Mouse (Mus musculus) forebrain, embryonic 16.5 days (tissue): ENCODE results near the gene Msx1. TPM values are rescaled to one million over a fixed set of nuclear protein-coding genes. Genes with fewer than 3 reads are reported as not detected.

Experiments
- ATAC-seq: fragments of 200-750 bp; cut with Nextera tagmentation; 2 replicates; pipeline ENCODE4 v1.8.0; 2017; ENCODE audit warnings: mild to moderate bottlenecking, moderate library complexity
- H3K27ac ChIP-seq: fragments of 300-500 bp; sonication (generic); 2 replicates; pipeline ENCODE4 v1.5.1; 2014; ENCODE audit warnings: low read length, control low read depth
- H3K27me3 ChIP-seq: fragments of 300-500 bp; sonication (generic); replicated peaks from 2 replicates; pipeline ENCODE4 v1.6.1; 2014; ENCODE audit warnings: low read length; ENCODE audit not compliant: control insufficient read depth, insufficient read depth
- H3K36me3 ChIP-seq: fragments of 300-500 bp; sonication (generic); 2 replicates; pipeline ENCODE4 v1.6.1; 2014; ENCODE audit not compliant: control insufficient read depth, insufficient read depth
- H3K4me1 ChIP-seq: fragments of 300-500 bp; sonication (generic); replicated peaks from 2 replicates; pipeline ENCODE4 v1.6.1; 2014; ENCODE audit warnings: low read length; ENCODE audit not compliant: control insufficient read depth, insufficient read depth
- H3K4me2 ChIP-seq: fragments of 300-500 bp; sonication (generic); 2 replicates; pipeline ENCODE4 v1.6.1; 2014; ENCODE audit warnings: mild to moderate bottlenecking, low read length, control low read depth
- H3K4me3 ChIP-seq: fragments of 300-500 bp; sonication (generic); replicated peaks from 2 replicates; pipeline ENCODE4 v1.5.1; 2014; ENCODE audit warnings: mild to moderate bottlenecking, low read length, control low read depth
- H3K9ac ChIP-seq: fragments of 300-500 bp; sonication (generic); replicated peaks from 2 replicates; pipeline ENCODE4 v1.6.1; 2014; ENCODE audit warnings: low read depth, low read length, control low read depth
- H3K9me3 ChIP-seq: fragments of 300-500 bp; sonication (generic); 2 replicates; pipeline ENCODE4 v1.6.1; 2016; ENCODE audit warnings: low read length; ENCODE audit not compliant: control insufficient read depth
- WGBS: fragments of 180-500 bp; shearing (Covaris S2); extraction: QIAGEN DNeasy Blood & Tissue Kit; methylation state at CpG from one replicate; pipeline ENCODE4 v1.1.7; 2014; 5-methylcytosine and 5-hydroxymethylcytosine counted together
- polyA plus RNA-seq: library from polyadenylated mRNA; unstranded; fragments of >200 nt; fragmentation: Nextera tagmentation; extraction: Ambion mirVana; gene quantifications from 2 replicates; pipeline ENCODE4 v1.2.1, GENCODE M21; 2015

Msx1 gene
- polyA plus RNA-seq, 1 experiment from 2014 or later = 11.4 TPM

DNA sequence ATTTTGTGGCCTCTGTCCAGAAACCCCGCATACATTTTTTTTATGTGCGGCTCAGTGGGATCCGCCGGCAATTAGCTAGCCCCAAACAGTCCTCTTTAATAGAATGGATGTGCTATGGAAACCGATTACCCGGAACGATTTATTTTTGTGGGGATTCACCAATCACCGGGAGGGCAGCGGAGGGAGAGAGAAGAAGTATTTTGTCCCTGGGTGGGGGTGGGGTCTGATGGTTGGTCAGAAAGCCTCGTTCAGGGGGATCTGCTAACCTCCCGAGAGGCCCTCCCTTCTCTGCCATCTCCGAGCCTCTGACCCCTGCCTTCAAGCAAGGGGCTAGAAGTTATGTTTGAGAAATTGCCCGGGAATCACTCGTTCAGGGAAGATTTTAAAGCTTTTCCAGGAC, 3.6 kb upstream of the Msx1 start:
- WGBS = 1% methylated on average over 14 of the region's 14 CpGs
- ATAC-seq = no peak
- H3K4me1 ChIP-seq = peaks cover 20% of the 10 kb centered on the region
- no peak overlapping the region for H3K4me2 ChIP-seq
- no peak overlapping the region for H3K27ac ChIP-seq
- peaks cover 4% of the 10 kb centered on the region for H3K9me3 ChIP-seq
- H3K4me3 ChIP-seq = no peak overlapping the region
- peaks cover 68% of the 10 kb centered on the region for H3K27me3 ChIP-seq
- H3K36me3 ChIP-seq = no peaks in the 10 kb centered on the region
- H3K9ac ChIP-seq = no peak overlapping the region

GRCm38 (mm10) chr5:37827626-37827950, 3.2 kb upstream of the Msx1 start:
- peaks cover 64% of the 10 kb centered on the region for H3K27me3 ChIP-seq
- H3K27ac ChIP-seq = no peak overlapping the region
- no peak overlapping the region for H3K9ac ChIP-seq
- H3K4me3 ChIP-seq = no peak overlapping the region
- H3K4me2 ChIP-seq = no peak overlapping the region
- peaks cover 4% of the 10 kb centered on the region for H3K9me3 ChIP-seq
- H3K4me1 ChIP-seq = peaks cover 20% of the 10 kb centered on the region
- WGBS = under 1% methylated on average over 9 of the region's 9 CpGs
- ATAC-seq = no peak
- no peaks in the 10 kb centered on the region for H3K36me3 ChIP-seq

DNA sequence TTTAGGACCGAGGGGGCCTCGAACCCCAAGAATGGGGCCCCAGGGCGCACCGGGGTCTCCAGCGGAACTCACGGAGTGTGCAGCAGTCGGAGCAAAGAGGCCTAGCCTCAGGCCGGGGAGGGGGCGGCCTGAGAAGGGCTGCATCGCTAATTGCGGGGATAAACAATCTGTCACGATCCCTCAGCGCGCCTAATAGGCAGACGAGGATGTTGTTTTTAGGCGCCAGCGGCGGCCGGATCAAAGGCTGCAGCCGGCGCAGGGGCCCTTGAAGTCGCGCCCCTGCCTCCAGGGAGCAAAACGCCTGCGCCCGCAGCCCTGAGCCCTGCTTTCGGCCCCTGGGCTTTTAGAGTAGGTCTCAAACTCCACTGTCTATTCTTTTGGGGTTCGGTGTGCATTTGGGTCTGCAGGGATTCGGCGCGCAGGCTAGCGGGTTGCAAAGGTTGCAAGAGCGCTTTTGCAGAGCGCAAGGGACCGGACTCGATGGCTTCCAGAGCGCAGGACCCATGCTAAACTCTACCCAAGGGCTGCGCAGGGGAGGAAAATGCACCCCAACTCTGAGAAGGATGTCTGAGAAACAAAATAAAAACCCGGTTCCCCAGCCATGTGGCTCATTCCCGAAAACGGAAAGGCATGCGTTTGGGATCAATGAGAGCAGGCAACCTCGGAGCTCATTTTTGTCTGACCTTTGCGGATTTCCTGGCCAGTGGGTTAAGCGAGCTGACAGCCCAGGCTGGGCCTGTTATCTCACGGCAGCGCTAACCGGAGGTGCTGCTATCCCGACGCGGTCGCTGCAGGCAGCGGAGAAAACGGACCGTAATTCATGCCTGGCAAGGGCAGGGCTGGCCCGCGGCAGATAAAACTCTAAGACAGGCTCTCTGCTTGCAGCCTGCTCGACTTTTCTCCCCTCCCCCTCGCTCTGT, 2.6 kb upstream of the Msx1 start:
- under 1% methylated on average over 59 of the region's 59 CpGs for WGBS
- Histone ChIP-seq H3K27me3 (peaks cover 61% of the 10 kb centered on the region), H3K4me1 (peaks cover 20% of the 10 kb centered on the region), H3K27ac (no peak overlapping the region), H3K9ac (no peak overlapping the region), H3K4me3 (no peak overlapping the region), H3K36me3 (no peaks in the 10 kb centered on the region), H3K4me2 (no peak overlapping the region), H3K9me3 (peaks cover 4% of the 10 kb centered on the region)
- ATAC-seq = no peak

- Histone ChIP-seq H3K4me2 (no peak overlapping the region), H3K9ac (no peak overlapping the region), H3K4me1 (peaks cover 20% of the 10 kb centered on the region), H3K27me3 (peaks cover 55% of the 10 kb centered on the region), H3K9me3 (peaks cover 4% of the 10 kb centered on the region), H3K27ac (no peak overlapping the region), H3K4me3 (no peak overlapping the region), H3K36me3 (no peaks in the 10 kb centered on the region)
- WGBS = 2% methylated on average over 37 of the region's 37 CpGs
- no peak for ATAC-seq
Measured at GRCm38 (mm10) chr5:37825611-37826445, 1.4 kb upstream of the Msx1 start.

GRCm38 (mm10) chr5:37825111-37825600, 773 bp upstream of the Msx1 start:
- WGBS = 10% methylated on average over 7 of the region's 7 CpGs
- no peak for ATAC-seq
- Histone ChIP-seq H3K36me3 (no peaks in the 10 kb centered on the region), H3K4me3 (no peak overlapping the region), H3K27ac (no peak overlapping the region), H3K27me3 (peaks cover 54% of the 10 kb centered on the region), H3K9ac (no peak overlapping the region), H3K9me3 (peaks cover 4% of the 10 kb centered on the region), H3K4me1 (peaks cover 20% of the 10 kb centered on the region), H3K4me2 (no peak overlapping the region)

DNA sequence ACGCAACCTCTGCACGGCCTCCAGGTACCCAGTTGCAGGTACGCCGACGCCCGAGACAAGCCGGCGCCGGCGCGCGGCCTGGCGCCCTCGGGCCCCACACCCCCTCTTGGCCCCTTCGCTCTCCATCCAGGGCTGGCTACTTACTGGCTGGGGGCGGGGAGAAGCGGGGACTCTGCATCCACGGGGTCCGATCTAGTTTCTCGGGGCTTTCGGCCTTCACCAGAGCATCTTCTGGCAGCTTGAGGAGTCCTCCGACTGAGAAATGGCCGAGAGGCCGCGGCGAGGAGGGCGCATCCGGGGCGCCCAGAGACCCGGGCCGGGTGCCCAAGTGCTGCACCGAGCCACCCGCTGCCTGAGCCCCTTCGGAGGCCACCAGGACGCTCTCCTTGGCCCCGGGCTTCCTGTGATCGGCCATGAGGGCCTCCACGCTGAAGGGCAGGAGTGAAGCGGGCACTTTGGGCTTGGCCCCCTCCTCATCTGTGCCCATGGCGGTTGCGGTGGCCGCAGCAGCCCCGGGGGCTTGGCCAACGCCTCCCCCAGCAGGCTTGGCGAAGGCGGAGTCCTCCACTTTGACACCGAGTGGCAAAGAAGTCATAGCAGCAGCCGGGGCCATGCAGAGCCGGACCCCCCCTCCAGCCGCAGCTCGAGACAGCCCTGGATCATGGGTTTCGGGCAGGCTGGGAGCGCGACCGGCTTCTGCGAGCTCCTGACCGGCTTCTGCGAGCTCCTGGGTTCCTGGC, 492 bp downstream of the Msx1 start:
- H3K27me3 ChIP-seq = peaks cover 54% of the 10 kb centered on the region
- no peak overlapping the region for H3K27ac ChIP-seq
- peak overlapping the region; percentile 28 for H3K4me3 ChIP-seq
- peaks cover 20% of the 10 kb centered on the region for H3K4me1 ChIP-seq
- H3K9ac ChIP-seq = no peak overlapping the region; the same call in 1 of the 2 replicates
- under 1% methylated on average over 52 of the region's 58 CpGs for WGBS
- peak; percentile 15; the same call in 1 of the 2 replicates for ATAC-seq
- no peaks in the 10 kb centered on the region for H3K9me3 ChIP-seq
- H3K36me3 ChIP-seq = no peaks in the 10 kb centered on the region
- peak overlapping the region; percentile 52 for H3K4me2 ChIP-seq

DNA sequence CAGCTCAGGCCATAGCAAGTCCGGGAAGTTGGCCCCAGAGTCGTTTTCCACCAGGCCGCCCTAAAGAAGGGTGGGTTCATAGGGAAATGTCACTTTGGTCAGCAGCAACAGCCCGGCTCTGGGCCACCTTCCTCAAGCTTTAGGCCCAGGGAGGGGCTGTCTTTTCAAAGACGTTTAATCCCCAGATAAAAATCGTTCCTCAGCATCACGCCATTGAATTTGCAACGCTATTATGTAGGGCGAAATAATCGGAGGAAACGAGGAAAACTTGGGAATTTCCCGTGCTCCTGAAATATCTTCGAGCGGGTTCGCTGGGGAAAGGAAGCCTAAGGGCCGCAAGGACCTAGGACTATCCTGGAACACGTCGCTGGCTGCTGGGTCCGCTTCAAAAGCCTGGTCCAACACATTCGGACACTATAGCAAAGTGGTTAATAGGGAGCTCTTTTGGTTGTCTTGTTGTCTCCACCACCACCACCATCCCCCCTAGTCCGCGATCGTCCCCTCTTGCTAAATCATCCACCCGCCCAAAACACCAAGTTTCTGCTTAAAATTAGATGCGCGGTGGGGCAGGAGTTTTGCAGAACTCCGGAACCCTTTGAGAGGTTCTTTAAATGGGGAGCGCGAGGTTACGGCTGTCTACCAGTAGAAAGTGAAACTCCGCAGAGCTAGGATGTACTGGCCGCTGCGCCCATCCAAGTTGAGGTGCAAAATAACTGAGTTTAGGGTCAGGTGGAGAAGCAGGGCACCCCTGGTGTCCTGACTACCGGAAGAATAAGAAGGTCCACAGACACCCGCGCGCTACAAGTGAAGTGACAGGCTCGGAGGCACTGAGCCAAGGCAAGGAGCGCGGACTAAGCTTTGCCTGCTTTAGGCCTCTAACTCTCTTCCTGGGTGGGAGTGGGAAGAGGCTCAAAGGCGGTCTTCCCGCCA, 1.3 kb downstream of the Msx1 start:
- H3K4me3 ChIP-seq = peak overlapping the region; percentile 28
- peaks cover 53% of the 10 kb centered on the region for H3K27me3 ChIP-seq
- no peaks in the 10 kb centered on the region for H3K36me3 ChIP-seq
- H3K4me1 ChIP-seq = peaks cover 20% of the 10 kb centered on the region
- peak overlapping the region; percentile 52 for H3K4me2 ChIP-seq
- H3K27ac ChIP-seq = no peak overlapping the region
- no peak for ATAC-seq
- H3K9me3 ChIP-seq = no peaks in the 10 kb centered on the region
- WGBS = under 1% methylated on average over 42 of the region's 42 CpGs
- no peak overlapping the region for H3K9ac ChIP-seq

- Histone ChIP-seq H3K9ac (no peak overlapping the region), H3K27ac (no peak overlapping the region), H3K9me3 (no peaks in the 10 kb centered on the region), H3K27me3 (peaks cover 57% of the 10 kb centered on the region), H3K4me2 (no peak overlapping the region), H3K4me3 (no peak overlapping the region), H3K36me3 (no peaks in the 10 kb centered on the region), H3K4me1 (peaks cover 20% of the 10 kb centered on the region)
- 15% methylated on average over 11 of the region's 11 CpGs for WGBS
- no peak for ATAC-seq
Measured at GRCm38 (mm10) chr5:37822116-37822707, 2.2 kb downstream of the Msx1 start.
